Mouse (Mus musculus) adrenal gland (tissue): ENCODE results near the gene H2al2c.
"Not testable (repeated sequence)": the region's sequence is repeated elsewhere in the genome, so short reads cannot be mapped to it uniquely, and the experiment has no call there.

Experiments
- intact Hi-C: fragments of 180-260 bp; cut with DNase I; formaldehyde crosslinking; loops from one replicate; pipeline ENCODE4 v1.15.1; 2025
- long read RNA-seq, 2 experiments: library from polyadenylated mRNA; unstranded; transcript quantifications; one replicate each; pipeline ENCODE4 v2.0.0; 2020; ENCODE audit warnings: borderline replicate concordance in 1 of 2; ENCODE audit not compliant: insufficient replicate concordance in 1 of 2

H2al2c gene
- long read RNA-seq, experiment 1: 0 reads
- long read RNA-seq, experiment 2: 0 reads

GRCm38 (mm10) chrY:2598799-2599198 lies at the start of gene H2al2c:
TSS of gene H2al2c (plus strand) at chrY:2599099.
- intact Hi-C loops: not testable (repeated sequence)
